Mouse (Mus musculus) intestine, embryonic 15.5 days (tissue): ENCODE measurements around the gene Zfp277. TPM values are rescaled to one million over a fixed set of nuclear protein-coding genes. Genes with fewer than 3 reads are reported as not detected.

Experiments
- ATAC-seq: fragments of 200-750 bp; cut with Nextera tagmentation; 2 replicates; pipeline ENCODE4 v1.8.0; 2017; ENCODE audit warnings: moderate TSS enrichment, moderate library complexity
- H3K27ac ChIP-seq: fragments of 300-500 bp; sonication (generic); 2 replicates; pipeline ENCODE4 v1.5.1; 2015; ENCODE audit warnings: mild to moderate bottlenecking, inconsistent platforms
- H3K27me3 ChIP-seq: fragments of 300-500 bp; sonication (generic); replicated peaks from 2 replicates; pipeline ENCODE4 v1.6.1; 2015; ENCODE audit warnings: inconsistent platforms
- H3K36me3 ChIP-seq: fragments of 300-500 bp; sonication (generic); 2 replicates; pipeline ENCODE4 v1.6.1; 2015; ENCODE audit warnings: inconsistent platforms
- H3K4me1 ChIP-seq: fragments of 300-500 bp; sonication (generic); replicated peaks from 2 replicates; pipeline ENCODE4 v1.6.1; 2015; ENCODE audit warnings: inconsistent platforms
- H3K4me2 ChIP-seq: fragments of 300-500 bp; sonication (generic); replicated peaks from 2 replicates; pipeline ENCODE4 v1.6.1; 2015; ENCODE audit warnings: mild to moderate bottlenecking, inconsistent platforms
- H3K4me3 ChIP-seq: fragments of 300-500 bp; sonication (generic); replicated peaks from 2 replicates; pipeline ENCODE4 v1.5.1; 2015; ENCODE audit warnings: inconsistent platforms
- H3K9ac ChIP-seq: fragments of 300-500 bp; sonication (generic); 2 replicates; pipeline ENCODE4 v1.6.1; 2015; ENCODE audit warnings: inconsistent platforms
- H3K9me3 ChIP-seq: fragments of 300-500 bp; sonication (generic); 2 replicates; pipeline ENCODE4 v1.6.1; 2016; ENCODE audit warnings: inconsistent platforms
- WGBS: fragments of 180-500 bp; shearing (Covaris S2); methylation state at CpG from one replicate; pipeline ENCODE4 v1.1.7; 2015; 5-methylcytosine and 5-hydroxymethylcytosine counted together
- polyA plus RNA-seq: library from polyadenylated mRNA; unstranded; fragments of >200 nt; fragmentation: Nextera tagmentation; extraction: Ambion mirVana; gene quantifications from 2 replicates; pipeline ENCODE4 v1.2.1, GENCODE M21; 2015

The Zfp277 gene
- polyA plus RNA-seq, 1 experiment from 2014 or later: 34.3 TPM

DNA sequence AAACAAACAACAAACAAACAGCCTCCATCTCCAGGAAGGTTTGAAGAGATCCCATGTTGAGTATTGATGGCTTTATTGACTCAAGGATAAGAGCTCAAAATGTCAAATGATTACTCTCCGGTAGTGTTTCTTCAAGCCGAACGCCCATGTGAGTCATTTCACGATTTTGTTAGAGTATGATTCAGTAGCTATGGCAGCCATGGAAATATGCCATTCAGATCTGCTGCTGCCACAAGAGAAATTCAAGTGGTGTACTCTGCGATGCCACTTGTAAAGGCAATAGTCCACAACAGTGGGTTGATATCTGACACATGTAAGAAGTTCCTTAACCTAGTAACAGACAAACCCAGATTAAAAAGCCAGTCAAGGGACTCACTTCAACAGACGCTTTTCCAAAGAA is 62.0 kb downstream of the Zfp277 start:
- no peak overlapping the region for H3K27ac ChIP-seq
- H3K4me3 ChIP-seq: no peak overlapping the region
- H3K4me2 ChIP-seq: no peak overlapping the region
- H3K36me3 ChIP-seq: no peaks in the 10 kb centered on the region
- WGBS: 86% methylated on average over 6 of the region's 6 CpGs
- H3K9me3 ChIP-seq: no peaks in the 10 kb centered on the region
- H3K27me3 ChIP-seq: no peaks in the 10 kb centered on the region
- no peak for ATAC-seq
- H3K9ac ChIP-seq: no peak overlapping the region
- no peaks in the 10 kb centered on the region for H3K4me1 ChIP-seq

DNA sequence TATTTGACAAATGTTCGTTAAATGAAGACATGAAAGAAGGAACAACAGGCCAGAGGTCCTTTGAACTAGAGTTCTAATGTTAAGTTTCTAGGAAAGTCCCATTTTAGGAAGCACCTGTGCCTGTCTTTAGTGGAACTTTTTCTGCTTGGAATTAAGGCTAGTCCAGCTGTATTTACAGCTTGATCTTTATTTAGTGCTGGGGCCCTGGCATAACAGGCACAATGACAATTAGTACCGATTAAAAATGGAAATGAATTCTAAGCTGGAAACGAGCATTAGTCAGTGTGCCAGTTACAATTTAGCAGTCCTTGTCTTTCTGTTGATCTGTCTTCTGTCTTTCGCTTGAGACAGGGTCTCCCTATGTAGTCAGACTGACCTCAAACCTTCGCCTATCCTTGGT is 63.2 kb downstream of the Zfp277 start:
- no peak overlapping the region for H3K4me2 ChIP-seq
- no peak overlapping the region for H3K9ac ChIP-seq
- 87% methylated on average over 5 of the region's 5 CpGs for WGBS
- no peaks in the 10 kb centered on the region for H3K4me1 ChIP-seq
- no peaks in the 10 kb centered on the region for H3K27me3 ChIP-seq
- no peak overlapping the region for H3K4me3 ChIP-seq
- H3K27ac ChIP-seq: no peak overlapping the region
- H3K36me3 ChIP-seq: no peaks in the 10 kb centered on the region
- no peak for ATAC-seq
- H3K9me3 ChIP-seq: no peaks in the 10 kb centered on the region

DNA sequence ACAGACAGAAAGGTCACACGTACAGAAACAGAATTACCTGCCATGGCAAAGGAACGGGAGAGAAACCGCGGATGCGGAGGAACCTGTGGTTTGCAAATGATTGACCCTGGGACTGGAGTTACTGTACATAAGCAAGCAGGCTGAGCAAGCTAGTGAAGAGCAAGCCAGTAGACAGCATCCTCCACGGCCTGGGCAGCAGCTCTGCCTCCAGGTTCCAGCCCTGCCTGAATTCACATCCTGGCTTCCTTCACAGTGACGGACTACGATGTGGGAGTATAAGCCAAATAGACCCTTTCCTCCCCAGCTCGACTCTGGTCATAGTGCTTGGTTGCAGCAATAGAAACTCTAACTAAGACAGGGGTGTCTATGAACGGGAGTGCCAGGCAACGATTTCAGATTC is 63.9 kb downstream of the Zfp277 start:
- no peak overlapping the region for H3K27ac ChIP-seq
- H3K9ac ChIP-seq: no peak overlapping the region
- no peaks in the 10 kb centered on the region for H3K4me1 ChIP-seq
- no peaks in the 10 kb centered on the region for H3K27me3 ChIP-seq
- ATAC-seq: no peak
- H3K4me2 ChIP-seq: no peak overlapping the region
- no peak overlapping the region for H3K4me3 ChIP-seq
- 87% methylated on average over 11 of the region's 11 CpGs for WGBS
- no peaks in the 10 kb centered on the region for H3K9me3 ChIP-seq
- no peaks in the 10 kb centered on the region for H3K36me3 ChIP-seq

DNA sequence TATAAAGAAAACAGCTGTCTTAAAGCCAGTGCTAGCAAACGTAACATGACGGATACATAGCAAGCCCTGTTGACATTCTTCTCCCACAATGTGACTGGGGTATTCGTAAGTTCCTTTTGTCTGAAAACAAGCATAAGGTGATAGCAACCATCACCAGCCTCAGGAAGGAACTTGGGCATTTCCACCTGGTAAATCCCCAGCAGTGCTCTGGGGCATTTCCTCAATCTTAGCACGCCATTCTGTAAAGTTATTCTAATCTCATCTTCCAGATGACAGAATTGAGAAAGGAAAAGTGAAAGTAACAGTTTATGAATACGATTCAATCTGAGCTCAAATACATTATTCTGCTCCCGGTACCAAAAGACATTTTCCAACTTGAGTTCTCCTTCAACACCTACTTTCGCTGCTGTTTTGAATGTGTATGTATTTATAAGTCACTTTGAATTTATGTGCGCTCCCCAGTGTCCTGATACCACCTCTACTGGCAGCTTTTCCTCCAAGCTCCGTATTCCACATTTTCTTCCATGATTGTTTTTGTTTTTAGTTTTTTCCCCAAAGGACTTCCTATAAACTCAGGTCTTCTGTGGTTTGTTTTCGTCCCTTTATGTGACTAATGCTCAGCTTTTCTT is 64.4 kb downstream of the Zfp277 start:
- H3K27me3 ChIP-seq: no peaks in the 10 kb centered on the region
- no peak overlapping the region for H3K9ac ChIP-seq
- H3K4me1 ChIP-seq: no peaks in the 10 kb centered on the region
- no peaks in the 10 kb centered on the region for H3K36me3 ChIP-seq
- no peak overlapping the region for H3K27ac ChIP-seq
- H3K4me3 ChIP-seq: no peak overlapping the region
- 84% methylated on average over 10 of the region's 10 CpGs for WGBS
- no peak for ATAC-seq
- H3K9me3 ChIP-seq: no peaks in the 10 kb centered on the region
- 0 out of 2 replicates have a peak overlapping the region, but pooled peaks have one; percentile 29 for H3K4me2 ChIP-seq

DNA sequence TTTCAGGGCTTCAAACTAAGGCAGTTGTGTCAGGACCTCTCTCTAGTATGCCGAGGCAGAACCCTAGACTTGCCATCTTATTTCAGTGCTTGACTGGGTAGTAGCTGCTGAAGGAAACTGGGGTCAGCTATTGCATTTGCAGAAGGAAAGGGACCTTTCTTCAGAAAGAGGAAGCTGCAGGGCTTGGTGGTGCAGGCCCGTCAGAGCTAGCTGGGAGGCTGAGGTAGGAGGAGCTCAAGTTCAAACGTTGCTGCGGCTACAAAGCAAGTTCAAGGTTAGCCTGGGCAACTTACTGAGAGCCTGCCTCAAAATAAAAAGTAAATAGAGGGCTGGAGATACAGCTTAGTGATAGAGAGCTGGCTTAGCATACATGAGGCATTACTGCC is 66.2 kb downstream of the Zfp277 start:
- Histone ChIP-seq H3K4me3 (no peak overlapping the region), H3K4me2 (no peak overlapping the region), H3K27me3 (no peaks in the 10 kb centered on the region), H3K9me3 (no peaks in the 10 kb centered on the region), H3K27ac (no peak overlapping the region), H3K4me1 (no peaks in the 10 kb centered on the region), H3K9ac (no peak overlapping the region), H3K36me3 (no peaks in the 10 kb centered on the region)
- no peak for ATAC-seq
- 76% methylated on average over 4 of the region's 4 CpGs for WGBS

DNA sequence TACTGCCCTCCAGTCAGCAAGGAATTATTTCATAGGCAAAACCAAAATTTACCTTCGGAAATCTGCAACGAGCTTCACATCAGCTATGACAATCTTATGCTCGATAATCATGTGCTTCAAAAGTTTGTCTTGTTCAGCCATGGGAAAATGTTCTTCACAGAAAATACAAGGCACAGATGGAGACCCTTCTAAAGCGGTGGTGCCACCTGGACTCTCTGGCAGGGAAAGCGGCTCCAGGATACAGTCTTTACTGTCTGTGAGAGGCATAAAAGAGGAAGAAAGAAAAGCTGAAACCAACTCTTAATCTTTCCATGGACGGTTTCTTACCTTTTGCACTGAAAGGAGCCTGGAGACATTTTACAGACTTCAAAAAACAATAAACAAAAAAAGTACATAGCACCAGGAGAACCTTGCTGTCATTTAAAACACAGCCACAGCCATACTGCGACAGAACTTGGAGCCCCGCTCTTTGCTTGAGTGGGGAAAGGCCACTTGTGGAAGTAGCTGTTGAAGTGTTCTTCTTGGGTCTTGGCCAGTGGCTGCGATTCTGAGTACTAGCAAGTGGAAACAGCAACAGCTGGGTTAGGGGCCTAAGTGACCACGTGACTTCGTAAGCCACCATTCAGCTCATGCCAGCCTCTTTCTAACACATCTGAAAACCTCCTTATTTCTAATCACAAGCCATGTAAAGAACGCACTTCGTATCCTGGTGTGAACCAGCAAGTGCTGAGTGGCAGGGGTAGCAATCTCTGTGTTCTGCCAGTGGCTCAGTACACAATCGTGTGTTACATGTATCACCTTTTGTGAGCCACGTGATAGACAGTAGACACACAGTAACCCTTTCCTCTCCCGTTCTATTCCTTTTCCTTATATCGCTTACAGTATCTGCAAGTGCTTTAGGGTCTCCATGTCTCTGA is 66.8 kb downstream of the Zfp277 start:
- Histone ChIP-seq H3K27ac (no peak overlapping the region), H3K9me3 (no peaks in the 10 kb centered on the region), H3K4me2 (no peak overlapping the region), H3K4me1 (no peaks in the 10 kb centered on the region), H3K9ac (no peak overlapping the region), H3K36me3 (no peaks in the 10 kb centered on the region), H3K27me3 (no peaks in the 10 kb centered on the region), H3K4me3 (no peak overlapping the region)
- 86% methylated on average over 17 of the region's 17 CpGs for WGBS
- ATAC-seq: no peak

DNA sequence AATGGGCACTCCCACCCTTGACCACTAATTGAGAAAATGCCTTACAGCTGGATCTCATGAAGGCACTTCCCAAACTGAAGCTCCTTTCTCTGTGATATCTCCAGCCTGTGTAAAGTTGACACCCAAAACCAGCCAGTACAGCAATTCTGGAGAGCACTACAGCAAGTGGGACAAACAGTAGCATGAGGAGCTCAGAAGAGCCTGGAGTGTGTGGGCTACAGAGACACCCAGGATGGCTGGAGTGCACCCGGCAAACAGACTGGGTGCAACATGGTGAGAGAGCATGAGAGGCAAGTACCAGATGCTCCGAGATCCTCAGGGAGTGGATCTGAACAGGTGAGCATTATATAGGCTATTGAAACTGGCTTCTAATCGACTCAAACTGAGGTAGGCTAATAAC is 93.8 kb downstream of the Zfp277 start:
- H3K27ac ChIP-seq: no peak overlapping the region
- no peak overlapping the region for H3K4me2 ChIP-seq
- no peaks in the 10 kb centered on the region for H3K36me3 ChIP-seq
- H3K4me3 ChIP-seq: no peak overlapping the region
- H3K9ac ChIP-seq: no peak overlapping the region
- no peaks in the 10 kb centered on the region for H3K4me1 ChIP-seq
- no peak for ATAC-seq
- H3K27me3 ChIP-seq: no peaks in the 10 kb centered on the region
- H3K9me3 ChIP-seq: no peaks in the 10 kb centered on the region
- WGBS: 86% methylated on average over 3 of the region's 3 CpGs

DNA sequence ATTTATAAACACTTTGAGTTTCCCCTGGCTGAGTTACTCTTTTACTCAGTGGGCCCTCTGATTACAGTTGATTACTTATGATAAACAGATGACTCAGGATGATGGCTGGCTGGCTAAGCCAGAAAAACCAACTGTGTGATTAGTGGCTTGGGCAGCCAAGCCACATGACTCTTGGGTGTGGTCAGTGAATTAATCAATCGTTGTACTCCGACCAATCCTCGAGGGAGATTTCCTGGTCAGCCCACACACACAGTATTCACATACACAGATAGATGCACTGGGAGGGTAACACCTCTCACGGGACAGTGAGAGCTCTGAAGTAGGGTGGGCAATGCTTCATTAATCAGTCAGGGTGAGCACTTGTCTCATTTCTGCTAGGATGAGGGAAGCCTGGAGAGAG is 97.5 kb downstream of the Zfp277 start:
- no peak overlapping the region for H3K9ac ChIP-seq
- H3K27ac ChIP-seq: no peak overlapping the region
- no peaks in the 10 kb centered on the region for H3K4me1 ChIP-seq
- H3K4me3 ChIP-seq: no peak overlapping the region
- peak; percentile 78 for ATAC-seq
- H3K27me3 ChIP-seq: no peaks in the 10 kb centered on the region
- H3K36me3 ChIP-seq: no peaks in the 10 kb centered on the region
- no peaks in the 10 kb centered on the region for H3K9me3 ChIP-seq
- H3K4me2 ChIP-seq: no peak overlapping the region
- WGBS: 48% methylated on average over 4 of the region's 4 CpGs

DNA sequence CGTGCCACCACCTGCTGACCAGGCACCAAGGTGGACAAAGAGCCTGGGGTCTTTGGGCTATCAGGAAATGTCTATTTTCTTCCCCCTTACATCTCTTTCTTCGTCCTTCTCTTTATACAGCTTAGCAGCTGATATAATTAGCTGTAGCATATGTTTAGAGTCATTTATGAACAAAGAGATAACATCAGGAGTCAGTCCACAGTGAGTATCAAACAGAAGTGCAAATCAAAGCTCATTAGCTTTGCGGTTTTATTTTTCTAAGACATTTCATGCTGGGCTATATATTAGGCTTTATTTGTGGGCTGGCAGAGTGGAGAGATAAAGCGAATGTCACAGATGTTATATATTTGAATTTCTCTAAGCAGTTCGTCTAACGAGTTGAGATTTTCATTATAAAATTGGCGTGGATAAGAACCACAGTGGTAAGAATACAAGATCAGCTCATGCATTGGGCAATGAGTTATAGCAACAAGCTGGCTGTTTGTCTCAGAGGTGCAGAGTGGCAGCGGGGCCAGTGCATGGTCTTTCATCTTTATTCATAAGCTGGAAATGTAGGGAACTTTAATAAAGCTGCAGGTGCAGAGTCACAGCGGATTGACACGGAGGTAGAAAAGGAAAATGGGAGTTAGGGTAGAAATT is 98.5 kb downstream of the Zfp277 start:
- H3K36me3 ChIP-seq: no peaks in the 10 kb centered on the region
- ATAC-seq: no peak
- no peak overlapping the region for H3K4me3 ChIP-seq
- no peaks in the 10 kb centered on the region for H3K27me3 ChIP-seq
- H3K9ac ChIP-seq: no peak overlapping the region
- WGBS: 89% methylated on average over 10 of the region's 10 CpGs
- H3K4me2 ChIP-seq: no peak overlapping the region
- H3K9me3 ChIP-seq: no peaks in the 10 kb centered on the region
- H3K4me1 ChIP-seq: no peaks in the 10 kb centered on the region
- no peak overlapping the region for H3K27ac ChIP-seq

DNA sequence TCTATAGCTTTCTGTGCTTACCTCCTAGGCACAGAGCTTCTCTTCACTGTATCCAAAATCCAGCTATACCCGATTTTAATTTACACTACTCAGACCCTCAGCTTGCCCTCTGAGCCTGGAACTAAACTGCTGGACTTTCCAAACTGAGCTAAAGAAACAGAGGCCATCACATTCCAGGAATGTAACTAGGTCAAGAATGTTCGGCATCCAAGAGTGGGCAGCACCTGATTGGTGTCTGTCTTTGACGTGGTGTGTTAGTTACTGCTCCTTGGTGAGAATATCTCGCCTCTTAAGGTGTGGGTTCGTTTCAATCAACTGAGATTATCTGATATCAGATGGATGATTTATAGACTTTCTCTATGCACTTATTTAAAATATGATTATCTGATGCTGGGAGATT is 104.3 kb downstream of the Zfp277 start:
- Histone ChIP-seq H3K9ac (no peak overlapping the region), H3K4me3 (no peak overlapping the region), H3K36me3 (no peaks in the 10 kb centered on the region), H3K4me2 (no peak overlapping the region), H3K4me1 (no peaks in the 10 kb centered on the region), H3K9me3 (no peaks in the 10 kb centered on the region), H3K27me3 (no peaks in the 10 kb centered on the region), H3K27ac (no peak overlapping the region)
- 34% methylated on average over 5 of the region's 5 CpGs for WGBS
- no peak for ATAC-seq

DNA sequence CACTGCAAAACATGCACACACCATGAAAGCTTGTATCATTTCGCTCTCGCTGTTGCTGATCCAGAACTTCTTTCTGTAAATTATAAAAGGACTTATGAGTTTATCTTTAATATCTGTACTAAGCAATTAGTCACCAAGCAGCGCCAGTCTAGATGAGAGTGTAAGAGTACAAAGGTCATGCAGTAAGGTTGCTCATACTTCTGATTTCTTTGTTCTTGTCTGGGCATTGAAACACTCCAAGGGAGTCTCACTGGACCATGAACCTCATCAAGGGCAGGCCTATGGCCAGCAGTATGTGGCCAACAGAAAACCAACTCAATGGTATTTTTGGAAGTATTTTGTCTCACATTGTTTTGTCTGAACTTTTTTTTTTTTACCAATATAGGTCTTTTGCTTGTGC is 110.4 kb downstream of the Zfp277 start:
- Histone ChIP-seq H3K27me3 (no peaks in the 10 kb centered on the region), H3K36me3 (no peaks in the 10 kb centered on the region), H3K4me1 (no peaks in the 10 kb centered on the region), H3K9ac (no peak overlapping the region), H3K4me3 (no peak overlapping the region), H3K9me3 (no peaks in the 10 kb centered on the region), H3K4me2 (no peak overlapping the region), H3K27ac (no peak overlapping the region)
- WGBS: 79% methylated on average over 3 of the region's 3 CpGs
- peak; percentile 86 for ATAC-seq

DNA sequence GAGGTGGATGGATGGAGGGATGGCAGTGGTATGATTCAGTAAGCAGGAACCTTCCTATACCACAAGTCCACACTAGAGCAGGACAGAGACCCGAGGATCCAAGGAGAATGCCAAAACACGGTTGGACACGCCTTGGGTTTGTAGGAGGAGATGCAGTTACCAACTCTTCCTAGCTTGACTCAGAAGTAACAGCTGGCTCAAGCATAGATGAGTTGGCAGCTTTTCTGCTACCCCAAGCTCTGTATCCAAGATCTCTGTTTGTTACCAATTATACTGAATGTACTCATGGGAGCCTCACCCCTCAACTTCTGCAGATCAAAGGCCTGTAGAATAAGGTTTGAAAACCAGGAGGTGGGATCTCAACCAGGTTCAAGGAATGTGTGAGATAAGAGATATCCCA is 114.2 kb downstream of the Zfp277 start:
- Histone ChIP-seq H3K27me3 (no peaks in the 10 kb centered on the region), H3K9me3 (no peaks in the 10 kb centered on the region), H3K4me2 (no peak overlapping the region), H3K4me1 (no peaks in the 10 kb centered on the region), H3K9ac (no peak overlapping the region), H3K36me3 (no peaks in the 10 kb centered on the region), H3K27ac (no peak overlapping the region), H3K4me3 (no peak overlapping the region)
- WGBS: 93% methylated on average over 3 of the region's 3 CpGs
- no peak for ATAC-seq
